Mouse (Mus musculus) spleen, adult 12 weeks (tissue): Measurements from ENCODE around the gene Map1b.

Experiments used
- DNase-seq: peaks from one replicate; pipeline ENCODE4 v3.0.0; 2022; ENCODE audit warnings: low spot score

Map1b gene

DNA sequence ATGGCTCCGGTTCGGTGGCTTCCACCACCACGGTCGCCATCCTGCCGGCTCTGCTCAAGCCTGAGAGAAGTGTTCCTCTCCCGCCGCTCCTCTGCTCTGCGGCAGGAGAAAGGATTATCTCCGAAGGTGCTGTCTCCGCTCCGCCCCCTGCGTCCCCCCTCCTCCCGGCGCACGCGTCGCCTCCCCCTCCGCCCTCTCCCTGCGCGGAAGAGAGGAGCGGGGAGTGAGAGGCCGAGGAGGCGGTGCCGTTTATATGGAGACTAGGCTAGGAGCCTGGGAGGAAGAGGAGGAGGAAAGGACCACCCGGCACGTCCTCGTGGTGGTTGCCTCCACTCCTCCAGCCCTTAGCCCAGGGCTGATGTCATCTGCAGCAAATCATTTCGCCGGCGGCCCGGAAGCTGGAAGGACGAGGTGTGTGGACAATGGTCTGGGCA, at the start of gene Map1b:
Gene Map1b (minus strand): TSS at position 93 of the 434 bp plus-strand sequence.
- DNase-seq, result no peak

DNA sequence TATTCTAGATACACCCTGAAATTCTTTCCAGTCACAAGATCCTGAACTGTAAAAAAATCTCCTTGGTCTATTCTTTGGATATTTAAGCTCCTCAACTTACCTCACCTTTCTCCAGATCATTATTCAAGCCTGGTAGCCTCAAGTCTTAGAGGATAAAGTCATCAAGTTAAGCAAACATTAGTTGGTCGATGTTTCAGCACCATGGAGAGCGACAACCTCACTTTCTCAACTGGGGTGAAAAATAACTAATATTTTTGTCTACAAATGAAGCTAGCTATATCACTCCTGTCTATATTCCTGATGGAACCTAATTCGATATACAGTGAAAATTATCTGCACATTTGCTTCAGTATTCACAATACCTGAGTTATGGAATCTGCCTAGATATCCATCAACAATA, 48.0 kb upstream of the Map1b start:
- no peak for DNase-seq

- DNase-seq, result no peak
These were observed 46.7 kb upstream of the Map1b start for GRCm38 (mm10) chr13:99563021-99563420.

DNA sequence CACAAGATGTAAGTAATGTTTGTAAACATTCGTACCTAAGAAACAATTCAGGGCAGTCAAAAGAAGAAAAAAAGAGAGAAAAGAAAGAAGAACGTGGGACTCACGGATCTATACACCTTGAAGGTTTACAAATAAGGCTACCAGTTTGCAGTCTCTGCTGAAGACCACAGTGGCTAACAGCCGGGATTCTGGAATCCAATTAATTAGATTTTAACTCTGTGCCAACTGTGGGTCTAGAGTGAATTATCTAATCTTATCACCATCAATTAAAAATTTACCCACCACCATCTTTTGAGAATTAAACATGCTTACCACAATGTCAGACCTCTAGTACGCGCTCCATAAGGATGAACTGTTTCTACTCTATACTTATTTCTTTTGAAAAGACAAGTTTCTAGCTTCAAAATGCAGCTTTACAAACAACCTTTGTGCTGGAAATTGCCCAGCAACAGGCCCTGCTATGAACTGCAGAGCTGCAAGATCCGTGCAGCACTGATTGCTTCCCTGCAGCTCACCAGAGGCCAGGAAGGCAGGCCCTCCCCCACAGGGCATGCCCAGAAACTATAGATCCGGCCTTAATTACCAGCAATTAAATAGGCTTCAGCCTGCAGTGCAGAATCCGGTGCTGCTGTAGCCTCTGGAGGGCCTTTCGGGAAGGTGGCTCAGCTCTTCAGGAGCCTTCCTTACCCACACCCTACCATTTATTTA, 45.7 kb upstream of the Map1b start:
- DNase-seq, result no peak

- no peak for DNase-seq
These were observed 44.6 kb upstream of the Map1b start for GRCm38 (mm10) chr13:99560674-99561639.

DNA sequence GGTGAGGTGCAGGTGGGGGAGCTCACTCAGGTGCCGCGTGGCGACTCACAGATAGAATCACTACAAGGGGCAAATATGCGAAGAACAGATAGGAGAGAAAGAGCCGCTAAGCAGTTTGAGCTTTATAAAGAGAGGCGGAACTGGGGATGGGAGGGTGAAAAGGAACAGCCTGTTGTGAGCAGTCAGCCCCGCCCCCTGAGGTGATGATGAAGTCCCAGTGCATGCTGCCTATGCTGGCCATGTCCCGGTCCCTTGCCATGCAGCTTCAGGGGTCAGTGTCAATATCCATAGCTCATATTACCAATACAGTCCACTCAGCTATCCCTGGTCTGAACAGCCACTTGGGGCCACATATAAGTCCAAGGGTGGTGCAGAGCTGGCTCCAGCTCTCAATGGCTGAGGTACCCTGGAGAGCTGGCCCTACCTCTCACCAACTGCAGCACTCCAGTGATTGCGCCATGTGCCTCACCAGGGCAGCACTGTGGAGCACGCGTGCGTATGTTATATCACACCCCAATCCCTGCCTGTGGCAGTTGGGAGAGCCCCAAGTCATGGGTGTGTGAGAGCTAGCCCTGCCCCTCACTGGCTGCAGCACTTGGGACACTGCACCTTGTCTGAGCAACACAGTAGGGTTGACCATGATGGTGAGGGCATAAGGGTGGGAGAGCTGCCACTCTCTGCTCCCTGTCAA, 42.0 kb upstream of the Map1b start:
- DNase-seq, result no peak

DNA sequence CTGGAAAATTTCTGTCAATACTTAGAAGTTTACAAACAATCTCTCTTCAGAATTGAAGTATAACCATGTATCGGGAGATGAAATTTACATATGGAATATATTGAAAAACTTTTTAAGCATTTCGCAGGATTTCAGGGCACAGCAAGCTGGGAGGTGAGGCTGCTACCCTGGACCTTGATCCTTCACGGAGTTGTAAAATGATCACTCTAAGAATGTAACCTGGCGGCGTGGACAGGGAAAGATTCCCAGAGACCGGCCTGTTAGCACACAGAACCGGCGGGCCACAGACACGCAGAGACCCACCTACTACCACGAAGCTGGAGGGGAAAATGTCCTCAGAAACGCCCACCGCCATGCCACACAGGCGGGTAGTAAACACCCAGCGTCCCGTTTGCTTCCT, 41.5 kb upstream of the Map1b start:
- DNase-seq, result no peak

GRCm38 (mm10) chr13:99557331-99557730, 41.0 kb upstream of the Map1b start:
- no peak for DNase-seq

- no peak for DNase-seq
These were observed 38.6 kb upstream of the Map1b start for GRCm38 (mm10) chr13:99554960-99555359.

- no peak for DNase-seq
These were observed 38.1 kb upstream of the Map1b start for GRCm38 (mm10) chr13:99554466-99554865.

DNA sequence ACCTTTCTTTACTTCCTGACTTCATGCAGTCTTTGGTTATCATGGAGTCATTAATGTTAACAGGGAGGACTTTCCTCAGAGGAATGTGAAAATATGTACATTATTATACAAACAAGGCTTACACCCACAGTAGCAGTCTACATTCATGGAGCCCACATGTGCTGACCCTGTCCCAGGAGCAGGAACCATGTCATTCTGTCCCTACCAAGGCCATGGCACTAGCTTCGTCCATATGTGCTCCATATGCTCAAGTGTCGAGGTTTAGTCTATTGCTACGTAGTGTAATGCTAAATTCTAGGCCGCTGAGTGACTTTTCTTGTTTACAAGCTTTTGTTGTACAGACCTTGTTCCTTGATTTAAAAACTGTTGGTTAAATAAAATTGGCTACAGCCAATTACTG, 36.0 kb upstream of the Map1b start:
- DNase-seq, result no peak

DNA sequence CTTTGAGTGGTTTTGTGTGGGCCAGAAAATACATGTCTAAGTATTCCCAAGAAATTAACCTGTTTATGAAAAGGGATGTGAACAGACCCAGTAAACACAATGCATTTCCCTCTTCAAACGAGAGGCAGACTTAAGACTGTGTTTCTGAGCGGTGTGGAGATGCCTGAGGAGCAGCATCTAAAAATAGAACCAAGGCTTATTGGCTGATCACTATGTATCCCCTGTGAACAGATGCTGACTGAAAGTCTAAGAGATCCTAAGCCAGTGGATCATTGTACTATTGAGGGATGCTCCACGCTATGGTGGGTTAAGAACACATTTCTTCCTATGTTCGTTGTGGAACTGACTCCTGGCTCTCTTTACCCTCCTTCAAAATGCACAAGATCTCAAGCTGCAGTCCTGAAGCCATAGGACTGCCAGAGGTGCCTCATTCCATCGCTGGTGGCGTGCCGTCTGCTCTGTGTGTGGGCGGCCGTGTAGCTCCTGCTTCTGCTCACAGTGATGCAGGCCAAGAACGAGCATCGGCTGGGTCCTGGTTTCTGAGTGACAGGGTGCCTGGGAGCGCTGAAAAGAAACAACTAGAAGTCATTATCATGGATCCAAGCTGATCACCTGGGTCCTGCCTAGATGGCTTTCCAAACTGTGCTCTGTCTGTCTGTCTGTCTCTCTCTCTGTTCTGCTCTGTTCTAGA, 34.5 kb upstream of the Map1b start:
- DNase-seq, result no peak

GRCm38 (mm10) chr13:99550060-99550459, 33.7 kb upstream of the Map1b start:
- no peak for DNase-seq

DNA sequence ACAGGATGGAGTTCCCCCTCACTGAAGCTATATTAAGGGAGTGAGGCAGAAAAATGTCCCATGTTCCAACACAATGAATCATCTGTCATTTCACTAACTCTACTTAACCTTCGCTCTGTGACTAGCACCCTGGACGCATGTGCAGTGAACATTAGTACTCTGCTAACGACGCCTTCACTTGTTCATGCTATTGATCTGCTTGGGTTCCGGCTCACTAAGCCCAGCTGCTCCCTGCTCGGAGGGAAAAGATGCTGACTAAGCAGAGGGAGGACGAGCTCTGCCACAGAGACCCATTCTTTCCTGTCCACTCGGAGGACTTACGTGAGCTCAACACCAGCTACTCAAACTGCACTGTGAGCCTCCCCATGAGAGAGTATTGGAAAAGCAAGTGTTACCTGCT, 33.2 kb upstream of the Map1b start:
- no peak for DNase-seq

DNA sequence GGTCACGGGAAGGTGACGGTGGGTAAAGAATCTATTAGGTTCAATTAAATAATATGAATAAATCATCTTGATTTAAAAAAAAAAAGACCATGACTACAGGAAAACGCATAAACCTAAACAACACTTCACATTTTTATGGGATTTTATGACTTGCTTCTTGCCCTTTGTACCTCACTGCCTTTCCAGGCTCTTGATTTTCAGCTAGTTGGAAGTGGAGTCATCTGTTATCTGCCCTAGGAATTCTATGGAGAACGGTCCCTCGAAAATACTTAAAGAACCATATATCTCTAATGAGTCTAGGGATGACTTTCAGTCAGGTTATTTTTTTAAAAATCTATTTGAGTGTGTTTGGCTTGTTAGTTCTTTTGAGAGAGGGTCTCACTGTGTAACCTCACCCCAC, 30.5 kb upstream of the Map1b start:
- DNase-seq, result no peak

- no peak for DNase-seq
These were observed 28.9 kb upstream of the Map1b start for GRCm38 (mm10) chr13:99545201-99545600.

- no peak for DNase-seq
These were observed 25.3 kb upstream of the Map1b start for GRCm38 (mm10) chr13:99541429-99542267.

DNA sequence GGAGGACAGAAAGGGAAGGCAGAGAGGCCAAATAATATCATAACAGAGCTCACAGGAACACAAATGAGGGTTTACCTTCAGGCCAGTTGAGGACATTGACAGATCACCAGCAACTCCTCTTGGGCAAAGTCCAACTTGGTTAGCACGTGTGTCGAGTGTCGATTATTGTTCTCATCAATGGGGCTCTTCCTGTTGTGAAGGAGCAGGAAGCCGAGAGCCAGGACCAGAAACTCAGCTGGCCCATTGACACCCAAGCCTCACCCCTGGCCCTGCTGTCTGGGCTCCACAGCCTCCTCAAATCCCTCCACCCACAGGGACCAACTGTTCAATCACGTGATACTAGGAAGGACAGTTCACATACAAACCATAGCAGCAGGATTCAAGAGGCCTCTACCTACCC, 22.9 kb upstream of the Map1b start:
- no peak for DNase-seq

GRCm38 (mm10) chr13:99538851-99539250, 22.5 kb upstream of the Map1b start:
- no peak for DNase-seq

DNA sequence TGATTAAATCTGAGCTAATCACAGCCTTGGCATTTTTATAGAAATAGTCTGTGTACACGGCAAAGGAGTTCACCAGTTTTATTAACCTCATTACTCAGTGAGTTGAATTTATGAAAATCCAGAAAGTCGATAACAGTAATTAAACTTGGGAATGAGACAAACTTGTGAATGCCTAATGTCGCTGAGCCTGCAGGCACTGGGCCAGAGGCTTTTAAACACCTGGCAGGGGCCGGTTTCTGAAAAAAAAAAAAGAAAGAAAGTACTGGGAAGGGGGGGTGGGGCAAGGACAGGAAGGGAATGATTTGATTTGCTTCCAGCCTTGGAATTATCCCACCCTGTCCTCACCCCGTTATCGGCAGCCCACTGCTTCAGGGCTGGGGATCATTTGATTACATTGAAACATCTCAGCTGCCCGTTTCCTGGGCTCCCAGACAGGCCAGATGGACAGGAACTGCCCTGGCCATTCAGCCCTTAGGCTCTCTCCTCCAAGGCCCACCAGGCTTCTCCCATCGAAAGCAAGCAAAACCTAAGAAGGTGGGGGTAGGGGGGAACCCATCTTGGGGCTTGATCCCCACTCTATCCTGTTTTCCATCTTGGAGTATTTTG, 21.7 kb upstream of the Map1b start:
- DNase-seq, result no peak

DNA sequence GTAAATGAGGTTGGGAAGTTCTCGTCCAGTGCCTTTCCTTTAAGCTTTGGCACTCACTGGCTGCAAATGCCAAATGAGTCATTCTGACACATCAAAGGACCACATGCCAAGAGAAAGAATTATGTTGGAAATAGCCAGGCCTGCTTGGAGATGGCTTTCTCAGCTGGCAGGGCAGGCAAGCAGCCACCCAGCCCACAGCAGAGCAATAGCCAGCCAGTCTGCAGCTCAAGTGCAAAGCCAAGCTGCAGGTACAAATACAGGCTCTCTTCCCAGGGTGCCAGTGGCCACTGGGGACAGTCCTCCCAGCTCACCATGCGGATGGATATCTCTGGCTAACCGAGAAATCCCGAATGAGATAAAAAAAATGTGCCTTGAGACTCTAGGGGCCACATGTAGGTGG, 12.1 kb upstream of the Map1b start:
- no peak for DNase-seq
